Mouse (Mus musculus): ENCODE measurements around the gene Cabp1.

- no peak for TF ChIP-seq TAL1 (IDR thresholded peaks at IDR 0.05; ENCODE audit: low read length)
- no peak for TF ChIP-seq GATA1 (IDR thresholded peaks at IDR 0.05; ENCODE audit: low read length)
These were observed 44.6 kb upstream of the Cabp1 start for GRCm38 (mm10) chr5:115238729-115239195.

Data from erythroblast, embryonic 14.5 days (primary cell).